Mouse (Mus musculus): ENCODE data around the gene Mcpt8. TPM values are rescaled to one million over a fixed set of nuclear protein-coding genes. Genes with fewer than 3 reads are reported as not detected.
A peak's percentile ranks its signal among the peaks of the same experiment; 100 is the strongest.
"Not testable (repeated sequence)": the region's sequence is repeated elsewhere in the genome, so short reads cannot be mapped to it uniquely, and the experiment has no call there.

Mcpt8 gene
- not detected for total RNA-seq (2022)

- no peak for DNase-seq (ENCODE audit: low spot score in 2 of 2)
Observed at GRCm38 (mm10) chr14:56085167-56085566, at the start of gene Mcpt8. Gene Mcpt8 (minus strand): TSS chr14:56085273.

GRCm38 (mm10) chr14:56133675-56134074 is 48.6 kb upstream of the Mcpt8 start:
- DNase-seq (ENCODE audit: low spot score in 2 of 2) = not testable (repeated sequence)

GRCm38 (mm10) chr14:56132508-56132907 is 47.4 kb upstream of the Mcpt8 start, which contains the start of gene Gzmd:
Gene Gzmd (minus strand): TSS chr14:56132608.
- DNase-seq (ENCODE audit: low spot score in 2 of 2) = not testable (repeated sequence)

- no peak for DNase-seq (ENCODE audit: low spot score in 2 of 2)
Observed at GRCm38 (mm10) chr14:56128341-56128740, 43.3 kb upstream of the Mcpt8 start.

GRCm38 (mm10) chr14:56123516-56123915 is 38.4 kb upstream of the Mcpt8 start:
- DNase-seq (ENCODE audit: low spot score in 2 of 2) = no peak

- no peak for DNase-seq (ENCODE audit: low spot score in 2 of 2)
Observed at GRCm38 (mm10) chr14:56120525-56120924, 35.5 kb upstream of the Mcpt8 start, which contains the start of gene Gzme. Gene Gzme (minus strand): TSS chr14:56120625.

- not testable (repeated sequence) for DNase-seq (ENCODE audit: low spot score in 2 of 2)
Observed at GRCm38 (mm10) chr14:56115531-56116310, 30.6 kb upstream of the Mcpt8 start.

- peak in 1 of 2 experiments; percentile 5 for DNase-seq (ENCODE audit: low spot score in 2 of 2)
Observed at GRCm38 (mm10) chr14:56105447-56106180, 20.5 kb upstream of the Mcpt8 start.

- DNase-seq (ENCODE audit: low spot score in 2 of 2) = no peak
Observed at GRCm38 (mm10) chr14:56105016-56105415, 19.9 kb upstream of the Mcpt8 start.

GRCm38 (mm10) chr14:56103452-56103851 is 18.4 kb upstream of the Mcpt8 start:
- DNase-seq (ENCODE audit: low spot score in 2 of 2) = no peak

GRCm38 (mm10) chr14:56102386-56102785 is 17.3 kb upstream of the Mcpt8 start, which contains the start of gene Ctsg:
Gene Ctsg (minus strand): TSS chr14:56102574.
- no peak for DNase-seq (ENCODE audit: low spot score in 2 of 2)

- DNase-seq (ENCODE audit: low spot score in 2 of 2) = no peak
Observed at GRCm38 (mm10) chr14:56098940-56099339, 13.9 kb upstream of the Mcpt8 start.

- no peak for DNase-seq (ENCODE audit: low spot score in 2 of 2)
Observed at GRCm38 (mm10) chr14:56097597-56097996, 12.5 kb upstream of the Mcpt8 start.

- no peak for DNase-seq (ENCODE audit: low spot score in 2 of 2)
Observed at GRCm38 (mm10) chr14:56093353-56093752, 8.3 kb upstream of the Mcpt8 start.

GRCm38 (mm10) chr14:56086711-56087110 is 1.6 kb upstream of the Mcpt8 start:
- no peak for DNase-seq (ENCODE audit: low spot score in 2 of 2)

- no peak for DNase-seq (ENCODE audit: low spot score in 2 of 2)
Observed at GRCm38 (mm10) chr14:56082016-56082415, 3.1 kb downstream of the Mcpt8 start.

- DNase-seq (ENCODE audit: low spot score in 2 of 2) = not testable (repeated sequence)
Observed at GRCm38 (mm10) chr14:56062213-56062612, 22.9 kb downstream of the Mcpt8 start, which contains the start of gene Mcpt4. Gene Mcpt4 (minus strand): TSS chr14:56062313.

- no peak for DNase-seq (ENCODE audit: low spot score in 2 of 2)
Observed at GRCm38 (mm10) chr14:56057722-56058121, 27.4 kb downstream of the Mcpt8 start.

- DNase-seq (ENCODE audit: low spot score in 2 of 2) = no peak
Observed at GRCm38 (mm10) chr14:56055408-56055807, 29.7 kb downstream of the Mcpt8 start.

- not testable (repeated sequence) for DNase-seq (ENCODE audit: low spot score in 2 of 2)
Observed at GRCm38 (mm10) chr14:56041792-56042191, 43.3 kb downstream of the Mcpt8 start, which contains the start of gene Mcpt2. Gene Mcpt2 (plus strand): TSS chr14:56042041.

- DNase-seq (ENCODE audit: low spot score in 2 of 2) = no peak
Observed at GRCm38 (mm10) chr14:56034433-56034832, 50.6 kb downstream of the Mcpt8 start.
